Comparison of ENCODE assay signal across 7 mouse cellular contexts in genomic region chr19:23055916-23056805, GRCm38 (mm10).
DNase-seq lines count a peak whose midpoint lies in the region; ATAC-seq and TF ChIP-seq lines count a peak whose summit lies in the region.

No protein-coding gene starts in this region.

- no peaks in the 10 kb centered on the region for H3K36me3 ChIP-seq in liver, adult 2 months (ENCODE audit: control insufficient read depth, insufficient read depth, low read length)
- no peaks in the 10 kb centered on the region for H3K36me3 ChIP-seq in forebrain, embryonic 11.5 days (ENCODE audit: control insufficient read depth, insufficient read depth, low read length)
- H3K36me3 ChIP-seq in intestine, embryonic 14.5 days (ENCODE audit: control insufficient read depth, insufficient read depth, low read length) = no peaks in the 10 kb centered on the region

- H3K9ac ChIP-seq in liver, adult 2 months (ENCODE audit: low read depth, low read length) = peak overlapping the region; percentile 49; the same call in 1 of the 2 replicates
- H3K9ac ChIP-seq in forebrain, embryonic 11.5 days (ENCODE audit: low read length) = no peak overlapping the region; the same call in 1 of the 2 replicates
- H3K9ac ChIP-seq in intestine, embryonic 14.5 days (ENCODE audit: low read length) = no peak overlapping the region

- no peak for ATAC-seq in forebrain, embryonic 11.5 days (replicated peaks; ENCODE audit: low FRiP score)
- no peak for ATAC-seq in intestine, embryonic 14.5 days (replicated peaks; ENCODE audit: low FRiP score, low TSS enrichment, low read depth)

- no peak overlapping the region for H3K4me3 ChIP-seq in liver, adult 2 months (ENCODE audit: insufficient read depth, low read depth, low read length)
- no peak overlapping the region for H3K4me3 ChIP-seq in forebrain, embryonic 11.5 days (ENCODE audit: low read depth, low read length)
- H3K4me3 ChIP-seq in intestine, embryonic 14.5 days (ENCODE audit: low read depth, low read length) = no peak overlapping the region
- no peak overlapping the region for H3K4me3 ChIP-seq in olfactory bulb, adult 2 months (ENCODE audit: insufficient read depth, low read depth, low read length)

- no peaks in the 10 kb centered on the region for H3K9me3 ChIP-seq in forebrain, embryonic 11.5 days (ENCODE audit: control insufficient read depth, low read length)
- H3K9me3 ChIP-seq in intestine, embryonic 14.5 days (ENCODE audit: control insufficient read depth, low read length) = no peaks in the 10 kb centered on the region

- H3K27me3 ChIP-seq in liver, adult 2 months (ENCODE audit: control insufficient read depth, insufficient read depth, low read length) = no peaks in the 10 kb centered on the region
- no peaks in the 10 kb centered on the region for H3K27me3 ChIP-seq in forebrain, embryonic 11.5 days (ENCODE audit: control insufficient read depth, insufficient read depth, low read length)
- no peaks in the 10 kb centered on the region for H3K27me3 ChIP-seq in intestine, embryonic 14.5 days (replicated peaks; ENCODE audit: control insufficient read depth, insufficient read depth, low read length)

- peak overlapping the region; percentile 58; the same call in 1 of the 2 replicates for H3K4me2 ChIP-seq in forebrain, embryonic 11.5 days (ENCODE audit: low read depth, low read length, severe bottlenecking)
- peak overlapping the region; percentile 54; the same call in 1 of the 2 replicates for H3K4me2 ChIP-seq in intestine, embryonic 14.5 days (ENCODE audit: low read length)

- peak overlapping the region; percentile 92 for H3K27ac ChIP-seq in liver, adult 2 months (replicated peaks; ENCODE audit: insufficient read depth, low read depth, low read length)
- no peak overlapping the region for H3K27ac ChIP-seq in forebrain, embryonic 11.5 days (ENCODE audit: low read depth, low read length)
- H3K27ac ChIP-seq in intestine, embryonic 14.5 days (ENCODE audit: low read depth) = peak overlapping the region; percentile 82
- peak overlapping the region; percentile 68 for H3K27ac ChIP-seq in olfactory bulb, adult 2 months (ENCODE audit: insufficient read depth, low read depth, low read length)

- no peak for DNase-seq in liver, adult 2 months (ENCODE audit: extremely low read depth, low read depth, low spot score)
- no peak for DNase-seq in liver
- DNase-seq in forebrain, embryonic 11.5 days (ENCODE audit: low spot score) = no peak
- no peak for DNase-seq in intestine, embryonic 14.5 days (ENCODE audit: low spot score)
- no peak for DNase-seq in thymus, postnatal 14 days
- DNase-seq in thymus, postnatal 4 days = no peak

- WGBS in liver, adult 2 months = 87% methylated on average over 5 of the region's 5 CpGs
- WGBS in forebrain, embryonic 11.5 days = 80% methylated on average over 5 of the region's 5 CpGs
- WGBS in intestine, embryonic 14.5 days = 76% methylated on average over 5 of the region's 5 CpGs
- 86% methylated on average over 5 of the region's 5 CpGs for WGBS in olfactory bulb, adult 2 months

- no peak for TF ChIP-seq CTCF in liver, adult 2 months (IDR thresholded peaks at IDR 0.05; ENCODE audit: low read depth, low read length)
- no peak for TF ChIP-seq CTCF in olfactory bulb, adult 2 months (IDR thresholded peaks at IDR 0.05; ENCODE audit: insufficient read depth, low read depth, low read length)

- no peaks in the 10 kb centered on the region for H3K79me2 ChIP-seq in liver, adult 2 months (ENCODE audit: control insufficient read depth, insufficient read depth, low read length)

- peaks cover 26% of the 10 kb centered on the region for H3K4me1 ChIP-seq in liver, adult 2 months (ENCODE audit: control insufficient read depth, insufficient read depth, low read length)
- peaks cover 9% of the 10 kb centered on the region for H3K4me1 ChIP-seq in forebrain, embryonic 11.5 days (replicated peaks; ENCODE audit: control insufficient read depth, insufficient read depth, low read length)
- H3K4me1 ChIP-seq in intestine, embryonic 14.5 days (replicated peaks; ENCODE audit: control insufficient read depth, insufficient read depth, low read length) = peaks cover 9% of the 10 kb centered on the region
- H3K4me1 ChIP-seq in olfactory bulb, adult 2 months (ENCODE audit: control insufficient read depth, insufficient read depth, low read length) = peaks cover 16% of the 10 kb centered on the region

- TF ChIP-seq POLR2A in liver, adult 2 months (IDR thresholded peaks at IDR 0.05; ENCODE audit: extremely low read depth, insufficient read depth, low read length) = no peak
- no peak for TF ChIP-seq POLR2A in olfactory bulb, adult 2 months (IDR thresholded peaks at IDR 0.05; ENCODE audit: insufficient read depth, low read depth, low read length)
